Mouse (Mus musculus) embryo, embryonic 10.5 days (tissue): ENCODE measurements around the gene Slc15a1.

Source experiments
- DNase-seq: peaks from one replicate; pipeline ENCODE4 v3.0.0-alpha.2; 2015; ENCODE audit warnings: low spot score

Gene Slc15a1

DNA sequence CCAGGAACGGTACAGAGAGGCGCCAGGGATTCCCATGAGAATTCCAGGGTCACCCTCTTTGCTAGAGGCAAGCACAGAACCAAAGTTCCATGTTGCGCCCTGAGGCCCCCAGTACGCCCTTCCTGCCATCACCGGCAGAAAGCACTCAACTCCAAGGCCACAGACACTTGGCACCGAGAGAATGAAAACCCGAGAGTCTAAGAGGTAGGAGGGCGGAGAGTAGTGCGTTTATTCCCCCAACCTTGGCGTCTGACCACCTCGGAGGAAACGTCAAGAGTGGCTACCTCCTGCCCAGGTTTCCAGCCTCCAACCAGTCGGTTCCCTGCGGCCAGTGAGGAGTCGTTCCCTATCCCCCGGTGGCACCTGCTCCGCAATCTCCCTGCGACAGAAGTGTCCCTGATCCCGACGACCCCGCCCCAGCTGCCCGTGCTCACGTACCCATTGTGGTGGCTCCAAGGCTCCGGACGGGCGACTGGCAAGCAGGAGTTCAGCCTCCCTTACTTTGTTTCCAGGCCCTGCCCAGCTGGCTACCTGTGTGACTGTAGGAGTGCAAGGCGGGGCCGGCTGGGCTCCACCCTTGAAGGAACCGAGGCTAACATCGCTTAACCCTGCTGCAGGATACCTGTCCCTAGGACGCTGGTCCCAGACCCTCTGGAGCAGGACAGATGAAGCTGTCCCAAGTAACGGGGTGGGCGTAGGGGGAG lies at the start of gene Slc15a1:
Gene Slc15a1, minus strand, starts transcription at position 472 of the 704 bp plus-strand sequence.
- no peak for DNase-seq

DNA sequence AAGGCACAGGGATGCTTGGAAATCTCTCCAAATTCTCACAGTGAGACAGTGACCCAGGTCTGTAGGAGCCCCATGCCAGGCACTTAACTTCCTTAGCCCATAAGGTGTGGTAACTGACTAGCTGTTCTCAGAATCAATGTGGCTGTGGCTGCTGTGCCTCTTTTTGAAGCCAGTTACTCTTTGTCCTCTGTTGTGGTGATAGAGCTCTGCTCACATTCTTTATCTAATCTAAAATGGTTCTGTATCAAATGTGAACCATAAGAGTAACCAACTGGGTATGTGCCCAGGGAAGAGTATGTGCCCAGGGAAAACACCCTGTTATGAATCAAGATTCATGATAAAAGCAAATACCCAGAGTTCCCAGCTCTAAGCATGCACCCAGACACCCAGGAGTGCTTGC lies 48.7 kb upstream of the Slc15a1 start:
- DNase-seq, result no peak

DNA sequence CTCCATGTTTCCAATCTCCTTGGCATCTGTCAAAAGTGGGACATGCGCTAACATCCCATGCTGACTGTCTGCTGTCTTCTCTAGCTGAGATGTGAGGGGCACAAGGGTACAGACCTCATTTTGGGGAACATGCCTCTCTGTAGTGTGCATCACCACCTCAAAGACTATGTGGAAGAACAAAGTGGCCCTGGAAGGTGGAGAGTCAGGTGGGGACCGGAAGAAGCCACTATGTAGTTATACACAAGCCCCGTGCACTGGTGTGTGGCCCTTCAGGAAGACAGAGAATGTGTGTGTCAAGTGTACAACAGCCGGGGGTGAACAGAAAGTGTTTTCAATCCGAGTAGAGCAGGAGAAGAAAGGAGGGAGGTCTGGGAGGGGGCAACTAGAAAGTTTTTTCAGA lies 47.5 kb upstream of the Slc15a1 start:
- no peak for DNase-seq

DNA sequence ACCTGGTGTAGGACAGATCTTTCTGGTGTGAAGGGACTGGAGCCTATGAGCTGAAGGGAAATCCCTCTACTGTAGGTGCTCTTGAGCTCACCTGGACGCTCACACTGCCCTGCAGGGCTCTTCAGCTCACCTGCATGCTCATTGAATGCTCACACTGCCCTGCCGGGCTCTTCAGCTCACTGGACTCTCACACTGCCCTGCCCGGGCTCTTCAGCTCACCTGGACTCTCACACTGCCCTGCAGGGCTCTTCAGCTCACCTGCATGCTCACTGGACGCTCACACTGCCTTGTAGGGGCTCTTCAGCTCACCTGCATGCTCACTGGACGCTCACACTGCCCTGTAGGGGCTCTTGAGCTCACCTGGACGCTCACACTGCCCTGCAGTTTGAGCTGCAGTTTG lies 44.8 kb upstream of the Slc15a1 start:
- no peak for DNase-seq

DNA sequence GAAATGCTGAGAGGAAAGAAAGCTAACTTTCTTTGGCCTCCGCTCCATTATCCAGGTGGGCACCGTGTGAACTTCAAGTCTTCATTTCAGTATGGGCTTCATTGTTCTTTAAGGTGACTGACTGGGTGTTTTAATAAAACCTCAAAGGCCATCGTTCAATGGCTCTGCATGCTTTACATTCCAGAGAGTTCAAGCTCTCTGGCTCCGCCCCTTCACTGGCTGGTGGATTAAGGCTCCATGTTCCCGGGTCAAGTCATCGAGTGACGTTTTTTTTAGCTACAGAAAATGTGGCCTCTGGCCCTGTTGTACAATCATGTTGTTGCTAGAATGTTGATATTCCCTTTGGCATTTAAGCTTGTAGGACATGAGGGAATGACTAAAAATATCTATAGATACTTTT lies 42.7 kb upstream of the Slc15a1 start:
- peak; percentile 64 for DNase-seq

GRCm38 (mm10) chr14:121546621-121547020 lies 41.6 kb upstream of the Slc15a1 start:
- no peak for DNase-seq

DNA sequence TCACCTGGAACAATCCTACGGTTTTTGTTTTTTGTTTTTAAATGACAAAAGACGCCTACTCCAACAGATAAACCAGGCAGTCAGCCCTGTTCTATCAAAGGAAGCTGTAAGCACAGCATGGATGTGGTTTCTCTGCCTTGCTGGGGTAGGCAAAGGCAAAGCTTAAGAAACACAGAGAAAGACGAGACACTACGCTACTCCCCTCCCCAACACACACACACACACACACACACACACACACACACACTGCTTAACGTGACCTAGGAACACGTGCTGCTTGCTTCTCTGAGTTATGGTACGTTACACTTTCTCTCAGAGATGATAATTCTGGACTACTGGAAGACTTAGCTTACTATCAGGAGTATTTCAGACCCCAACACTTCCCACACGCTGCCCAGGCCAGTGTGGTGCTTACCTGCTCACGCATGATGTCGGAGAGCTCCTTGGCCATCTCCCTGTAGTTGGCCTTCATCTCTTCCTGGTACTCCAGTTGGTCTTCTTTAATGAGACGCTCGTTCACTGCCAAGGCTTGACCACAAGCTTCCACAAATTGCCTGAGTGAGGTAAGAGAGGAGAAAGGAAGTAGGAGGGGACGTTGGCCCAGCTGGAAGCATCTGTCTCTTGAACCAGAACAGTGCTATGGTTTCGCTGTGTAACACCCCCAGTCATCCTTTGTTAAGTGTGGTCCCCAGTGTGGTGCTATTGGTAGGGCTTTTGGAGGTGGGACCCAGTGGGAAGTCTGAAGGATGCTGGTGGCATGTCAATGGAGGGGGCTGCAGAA lies 40.7 kb upstream of the Slc15a1 start:
- DNase-seq, result no peak

- no peak for DNase-seq
Observed at GRCm38 (mm10) chr14:121541262-121541661, 36.2 kb upstream of the Slc15a1 start.

DNA sequence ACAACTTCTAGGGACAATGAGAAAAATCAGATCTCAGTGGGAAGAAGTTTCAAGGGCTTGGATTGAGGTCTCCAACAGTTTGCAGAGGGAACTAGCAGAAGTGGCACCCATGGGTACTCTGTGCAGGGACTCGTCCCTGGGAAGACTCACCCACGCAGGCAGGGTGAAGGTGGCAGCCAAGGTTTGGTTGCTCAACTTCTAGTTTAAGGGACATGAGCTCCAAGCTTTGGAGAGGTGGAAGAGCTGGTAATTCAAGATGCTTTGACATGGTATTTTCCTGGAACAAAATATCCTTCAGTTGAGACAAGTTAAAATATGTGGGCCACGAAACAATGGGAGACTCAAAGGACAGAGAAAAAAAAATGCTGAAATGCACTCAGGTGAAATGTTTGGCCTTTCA lies 29.4 kb upstream of the Slc15a1 start:
- no peak for DNase-seq

DNA sequence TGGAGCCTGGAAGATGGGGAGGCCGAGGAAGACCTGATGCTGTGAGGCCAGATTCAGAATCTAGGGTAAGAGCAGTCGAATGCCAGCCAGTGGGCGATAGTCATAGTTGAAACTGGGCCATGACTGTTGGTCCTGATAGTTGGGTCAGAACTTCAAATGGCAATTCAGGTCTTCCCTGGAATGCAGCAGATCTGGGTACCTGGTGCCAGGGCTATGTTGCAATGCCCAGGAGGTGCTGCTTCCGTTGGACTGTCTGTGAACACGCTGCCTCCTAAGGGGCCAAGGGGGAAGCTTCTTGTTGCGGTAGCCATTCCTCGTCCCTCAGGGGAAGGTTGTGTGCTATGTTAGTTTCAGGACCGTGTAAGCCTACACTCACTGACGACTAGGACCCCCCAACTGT lies 25.8 kb upstream of the Slc15a1 start:
- DNase-seq, result no peak

DNA sequence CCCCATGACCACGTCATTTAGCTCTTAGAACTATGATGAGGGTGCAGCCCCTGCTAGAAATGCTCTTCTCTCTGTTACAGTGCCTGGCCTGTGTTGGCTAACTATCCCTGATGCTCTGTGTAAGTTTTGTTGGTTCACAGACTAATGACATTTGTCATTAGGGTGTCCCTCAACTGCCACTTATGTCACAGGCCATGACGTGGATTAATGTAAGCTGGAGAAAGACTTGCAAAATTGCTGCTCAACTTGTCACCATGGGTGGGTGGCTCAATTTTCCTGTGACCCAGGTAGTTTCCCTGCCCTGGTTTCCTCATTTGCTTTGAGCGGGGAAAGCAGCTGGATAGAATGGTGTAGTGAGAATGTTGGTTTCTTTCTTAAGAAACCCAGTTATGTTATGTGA lies 22.8 kb upstream of the Slc15a1 start:
- no peak for DNase-seq

DNA sequence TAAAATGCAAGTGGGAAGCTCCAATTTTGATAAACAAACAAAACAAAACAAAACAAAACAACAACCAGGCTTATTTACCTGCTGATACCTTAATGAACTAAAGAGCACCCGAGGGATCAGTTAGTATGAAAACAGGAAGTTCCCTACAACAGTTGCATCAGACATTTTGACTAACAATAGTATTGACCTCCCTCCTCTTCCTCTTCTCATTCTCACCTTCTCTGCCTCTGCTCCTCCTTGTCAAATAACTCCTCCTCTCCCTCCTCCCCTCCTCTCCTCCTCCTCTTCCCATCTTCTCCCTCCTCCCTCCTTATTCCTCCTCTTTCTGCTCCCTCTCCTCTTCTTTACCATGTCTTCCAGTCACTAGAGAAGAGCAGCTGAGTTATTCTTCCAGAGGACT lies 22.1 kb upstream of the Slc15a1 start:
- DNase-seq, result no peak

DNA sequence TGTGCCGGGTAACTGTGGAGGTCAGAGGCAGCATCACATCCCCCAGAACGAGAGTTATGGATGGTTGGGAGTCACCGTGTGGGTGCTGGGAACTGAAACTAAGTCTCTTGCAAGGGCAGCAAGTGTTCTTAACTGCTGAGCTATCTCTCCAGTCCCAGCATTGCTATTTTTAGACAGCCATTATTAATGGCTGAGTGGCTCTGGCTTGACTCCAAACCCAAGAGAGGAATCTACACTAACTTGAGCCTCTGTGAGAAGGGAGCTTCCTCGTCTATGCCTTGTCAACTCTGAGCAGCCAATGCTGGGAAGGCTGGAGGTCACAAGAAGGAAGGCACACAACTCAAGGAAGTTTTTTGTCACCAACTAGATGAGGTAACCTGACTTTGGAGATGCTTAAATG lies 16.7 kb upstream of the Slc15a1 start:
- no peak for DNase-seq

- no peak for DNase-seq
Observed at GRCm38 (mm10) chr14:121516881-121517280, 11.8 kb upstream of the Slc15a1 start.

DNA sequence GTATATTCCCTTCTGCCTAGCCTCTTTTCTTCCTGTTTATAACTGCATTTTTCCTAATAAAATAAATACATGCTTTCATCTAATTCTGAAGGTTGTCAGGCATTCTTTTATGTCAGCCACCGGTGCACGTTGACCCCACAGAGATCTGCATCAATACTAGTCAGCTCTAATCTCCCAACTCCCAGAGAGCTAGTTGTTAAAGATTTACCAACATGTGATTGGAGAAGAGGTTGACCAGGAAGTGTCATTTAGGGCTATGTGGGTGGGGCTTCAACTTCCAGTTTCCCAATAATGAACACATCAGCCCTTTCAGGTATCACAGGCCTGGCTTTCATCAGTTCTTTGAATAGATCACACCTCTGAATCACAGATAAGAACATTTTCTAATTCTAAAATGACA lies 3.9 kb upstream of the Slc15a1 start:
- no peak for DNase-seq

DNA sequence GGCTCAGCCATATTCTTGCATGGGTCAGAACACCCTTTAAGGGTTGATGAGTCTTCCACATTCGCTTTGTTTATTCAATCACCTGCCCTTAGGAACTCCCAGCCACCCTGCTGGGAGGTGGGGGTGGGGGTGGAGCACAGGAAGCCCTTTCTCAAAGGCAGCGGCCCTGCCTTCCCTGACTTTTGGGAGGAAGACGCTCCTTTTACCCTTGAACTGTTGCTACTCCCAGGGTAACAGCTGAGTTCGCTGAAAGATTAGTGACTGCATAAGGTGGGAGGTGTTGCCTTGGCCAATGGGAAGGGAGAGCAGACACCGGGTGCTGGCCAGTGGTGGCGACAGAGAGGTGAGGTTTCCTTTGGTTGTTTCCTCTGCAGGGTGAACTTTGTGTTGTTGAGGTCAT lies 1.3 kb upstream of the Slc15a1 start:
- no peak for DNase-seq

- DNase-seq, result no peak
Observed at GRCm38 (mm10) chr14:121505485-121505860, 421 bp upstream of the Slc15a1 start.

- DNase-seq, result no peak
Observed at GRCm38 (mm10) chr14:121500577-121500976, 4.5 kb downstream of the Slc15a1 start.

DNA sequence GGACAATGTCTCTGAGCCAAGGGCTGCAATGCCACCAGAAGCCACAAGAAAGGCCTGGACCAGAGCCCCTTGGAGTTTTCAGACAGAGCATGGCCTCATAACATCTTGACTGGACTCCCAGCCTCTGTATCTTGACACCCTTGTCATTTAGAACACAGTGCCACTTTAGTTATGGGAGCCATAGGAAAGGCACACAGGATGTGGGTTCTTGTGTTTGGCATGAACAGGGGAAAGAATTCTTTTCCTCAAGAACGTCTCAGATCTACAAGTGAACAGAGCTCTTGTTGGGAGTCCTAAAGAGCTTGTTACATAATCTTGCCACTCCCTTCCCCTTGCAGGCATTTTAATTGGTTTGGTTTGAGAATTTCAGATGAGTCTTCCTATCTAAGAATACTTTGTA lies 5.3 kb downstream of the Slc15a1 start:
- DNase-seq, result no peak

GRCm38 (mm10) chr14:121497800-121498199 lies 7.3 kb downstream of the Slc15a1 start:
- no peak for DNase-seq

DNA sequence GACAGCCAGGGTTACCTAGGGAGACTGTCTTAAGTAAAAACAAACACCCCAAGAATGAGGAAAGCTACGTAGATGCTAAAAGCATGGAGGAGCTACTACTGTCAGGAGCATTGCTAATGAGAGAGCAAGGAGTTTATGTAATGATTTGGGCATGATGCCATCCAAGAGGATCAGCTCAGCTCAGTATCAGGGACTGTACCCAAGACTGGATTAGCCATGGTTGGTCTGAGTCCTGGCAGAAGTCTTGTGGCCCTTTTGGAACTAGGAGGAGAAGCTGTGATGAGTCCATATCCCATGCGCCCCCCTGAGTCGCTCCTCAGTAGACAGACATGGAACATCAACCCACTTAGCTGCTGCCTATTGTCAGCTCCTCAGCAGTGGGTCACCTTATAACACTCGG lies 9.3 kb downstream of the Slc15a1 start:
- no peak for DNase-seq

- no peak for DNase-seq
Observed at GRCm38 (mm10) chr14:121495120-121495519, 9.9 kb downstream of the Slc15a1 start.

GRCm38 (mm10) chr14:121494238-121494637 lies 10.8 kb downstream of the Slc15a1 start:
- DNase-seq, result no peak

DNA sequence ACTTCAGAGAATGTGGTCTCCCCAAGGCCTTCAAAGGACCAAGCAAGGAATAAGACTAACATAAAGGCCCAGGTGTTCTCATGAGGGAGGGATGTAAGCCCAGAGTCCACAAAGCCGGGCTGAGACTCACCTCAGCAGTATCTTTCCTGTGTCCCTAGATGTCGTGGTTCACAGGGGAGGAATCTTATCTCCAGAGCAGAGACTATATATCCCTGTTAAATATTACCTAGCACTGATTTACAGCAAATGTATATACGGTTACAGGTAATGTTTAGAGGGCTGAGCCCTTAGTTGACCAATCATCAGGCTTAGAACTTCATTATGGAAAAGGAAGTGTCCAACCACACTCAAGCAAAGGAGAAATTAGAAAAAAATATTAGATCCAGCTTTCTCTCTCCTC lies 11.3 kb downstream of the Slc15a1 start:
- no peak for DNase-seq
